Mouse (Mus musculus): ENCODE data around the gene Fzd10. TPM values are rescaled to one million over a fixed set of nuclear protein-coding genes. Genes with fewer than 3 reads are reported as not detected.

Gene Fzd10
- total RNA-seq, 2 experiments from 2014 or later: 0.12 to 0.54 TPM

GRCm38 (mm10) chr5:128599365-128600071, 1.1 kb upstream of the Fzd10 start:
- no peak for DNase-seq
- intact Hi-C loops (cut with DNase I): no loop called here

- intact Hi-C loops (cut with DNase I): no loop called here
- DNase-seq: no peak
These were observed 684 bp downstream of the Fzd10 start for GRCm38 (mm10) chr5:128601036-128602019.

DNA sequence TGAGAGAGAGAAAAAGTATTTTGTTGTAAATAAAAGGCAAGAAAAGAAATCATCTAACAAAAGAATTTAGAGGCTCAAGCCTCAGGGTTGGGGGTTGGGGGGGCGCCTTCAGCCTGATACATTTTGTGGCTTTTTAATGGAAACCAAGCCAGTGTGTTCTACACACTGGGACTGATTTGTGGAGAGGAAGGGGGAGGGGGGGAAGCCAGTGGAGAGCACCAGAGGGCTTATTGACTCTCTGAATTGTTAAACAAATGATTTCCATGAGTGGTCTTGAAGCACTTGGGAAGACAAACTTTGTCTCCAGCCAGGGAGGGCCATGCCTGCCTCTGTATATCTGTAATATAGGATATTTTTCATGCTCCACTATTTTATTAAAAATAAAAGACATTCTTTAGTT, 3.0 kb downstream of the Fzd10 start:
- intact Hi-C loops (cut with DNase I): no loop called here
- DNase-seq: no peak

GRCm38 (mm10) chr5:128606596-128606995, 6.0 kb downstream of the Fzd10 start:
- no peak for DNase-seq
- intact Hi-C loops (cut with DNase I): no loop called here

DNA sequence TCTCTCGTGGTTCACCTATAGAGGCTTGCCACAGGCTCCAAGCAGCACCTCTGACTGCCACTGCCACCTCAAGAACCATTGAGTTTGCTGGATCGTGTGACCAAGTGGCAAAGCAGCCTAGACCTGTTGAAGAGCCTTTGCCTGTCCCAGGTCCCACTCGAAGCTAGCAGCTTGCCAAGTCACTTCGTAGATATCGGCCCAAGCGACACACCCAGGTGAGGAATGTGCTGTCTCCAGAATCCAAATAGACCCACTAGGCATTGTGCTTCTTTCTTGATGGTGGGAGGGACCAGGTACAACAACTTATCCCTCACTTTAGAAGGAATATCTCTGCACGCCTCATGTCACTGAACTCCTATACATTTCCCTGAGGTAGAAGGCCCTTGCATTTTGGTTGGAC, 8.4 kb downstream of the Fzd10 start:
- intact Hi-C loops (cut with DNase I): no loop called here
- no peak for DNase-seq

GRCm38 (mm10) chr5:128617621-128618020, 17.0 kb downstream of the Fzd10 start:
- DNase-seq: no peak
- intact Hi-C loops (cut with DNase I): no loop called here

- intact Hi-C loops (cut with DNase I): no loop called here
- DNase-seq: no peak
These were observed 19.3 kb downstream of the Fzd10 start for GRCm38 (mm10) chr5:128619987-128620386.

GRCm38 (mm10) chr5:128620408-128620807, 19.8 kb downstream of the Fzd10 start:
- intact Hi-C loops (cut with DNase I): no loop called here
- no peak for DNase-seq

- no peak for DNase-seq
- intact Hi-C loops (cut with DNase I): no loop called here
These were observed 27.1 kb downstream of the Fzd10 start for GRCm38 (mm10) chr5:128627763-128628162.

- DNase-seq: no peak
- intact Hi-C loops (cut with DNase I): no loop called here
These were observed 36.0 kb downstream of the Fzd10 start for GRCm38 (mm10) chr5:128636648-128637047.

DNA sequence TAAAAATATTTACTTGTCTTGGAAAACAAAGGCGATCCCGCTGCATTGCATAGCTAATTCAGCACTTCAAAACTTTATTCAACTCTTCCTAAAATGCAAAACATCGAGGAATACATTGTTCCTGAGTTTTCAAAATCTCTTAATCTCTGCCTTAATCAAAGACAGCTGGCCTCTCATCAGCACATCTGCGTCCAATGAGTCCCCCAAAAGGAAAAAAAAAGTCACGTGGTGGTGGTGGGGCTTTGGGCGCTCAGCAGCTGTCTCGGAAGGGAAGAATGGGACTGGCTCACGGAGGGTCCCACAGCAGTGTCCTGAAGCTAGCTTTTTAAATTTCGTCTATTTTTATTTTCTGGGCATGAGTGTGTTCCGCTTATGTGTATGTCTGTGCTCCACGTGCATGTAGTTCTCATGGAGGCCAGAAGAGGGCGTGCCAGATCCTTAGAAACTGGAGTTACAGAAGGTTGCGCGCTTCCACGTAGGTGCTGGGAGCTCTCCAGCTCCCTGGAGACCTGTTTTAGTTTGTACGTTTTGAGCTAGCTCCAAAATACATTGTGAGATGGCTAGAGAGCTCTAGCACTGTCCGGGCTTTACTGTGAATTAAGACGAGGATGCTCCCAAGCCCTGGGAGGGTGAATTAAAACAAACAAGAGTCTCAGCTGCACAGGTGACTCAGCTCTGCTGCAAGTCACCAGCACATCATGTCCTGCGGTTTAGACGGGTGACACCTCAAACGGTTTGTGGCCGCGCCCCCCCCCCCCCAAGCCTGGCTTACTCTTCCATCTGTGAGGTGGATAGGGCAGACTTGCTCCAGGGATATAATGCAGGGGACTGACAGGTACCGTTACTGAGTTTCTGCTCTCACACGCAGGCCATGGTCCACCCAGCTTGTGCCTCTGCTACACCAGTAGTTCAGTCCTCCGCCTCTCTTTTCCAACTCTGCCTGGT, 36.7 kb downstream of the Fzd10 start:
- DNase-seq: no peak
- intact Hi-C loops (cut with DNase I): no loop called here

DNA sequence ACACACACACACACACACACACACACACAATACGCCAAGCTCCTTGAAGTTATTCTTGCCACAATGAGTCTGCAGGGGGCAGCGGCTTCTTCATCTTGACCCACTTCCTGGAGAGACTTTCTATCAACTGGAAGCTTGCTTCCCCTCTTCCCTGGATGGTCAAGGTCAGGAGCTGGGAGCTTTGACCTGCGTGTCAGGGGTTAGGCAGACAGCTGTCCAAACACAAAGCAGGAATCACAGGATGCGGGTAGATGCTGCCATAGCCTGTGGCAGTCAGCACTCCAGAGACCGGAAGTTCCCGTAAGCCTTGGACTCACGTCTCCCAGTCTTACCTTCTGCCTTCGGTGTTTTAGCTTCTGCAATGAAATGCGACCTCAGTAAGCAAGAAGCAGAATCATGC, 38.1 kb downstream of the Fzd10 start:
- intact Hi-C loops (cut with DNase I): no loop called here

DNA sequence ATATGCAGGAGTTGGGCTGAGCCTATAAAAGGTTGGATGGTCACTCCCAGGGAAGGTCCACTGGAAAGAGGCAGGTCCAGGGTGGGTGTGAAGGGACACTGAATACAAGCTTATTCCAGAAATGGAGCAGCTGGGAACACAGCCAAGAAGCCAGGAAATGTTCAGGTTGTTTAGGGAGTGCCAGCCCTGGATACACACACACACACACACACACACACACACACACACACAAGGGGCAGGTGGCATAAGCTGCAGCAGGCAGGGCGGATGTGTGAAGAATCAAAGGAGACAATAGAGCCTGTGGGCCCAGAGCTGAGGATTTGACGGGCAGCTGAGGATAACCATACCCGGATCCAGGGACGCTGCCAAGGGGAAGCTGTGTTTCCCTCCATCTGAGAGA, 42.4 kb downstream of the Fzd10 start:
- intact Hi-C loops (cut with DNase I): no loop called here
- no peak for DNase-seq

More for the DNA sequence above, 38.1 kb downstream of the Fzd10 start:
- no peak for DNase-seq

DNA sequence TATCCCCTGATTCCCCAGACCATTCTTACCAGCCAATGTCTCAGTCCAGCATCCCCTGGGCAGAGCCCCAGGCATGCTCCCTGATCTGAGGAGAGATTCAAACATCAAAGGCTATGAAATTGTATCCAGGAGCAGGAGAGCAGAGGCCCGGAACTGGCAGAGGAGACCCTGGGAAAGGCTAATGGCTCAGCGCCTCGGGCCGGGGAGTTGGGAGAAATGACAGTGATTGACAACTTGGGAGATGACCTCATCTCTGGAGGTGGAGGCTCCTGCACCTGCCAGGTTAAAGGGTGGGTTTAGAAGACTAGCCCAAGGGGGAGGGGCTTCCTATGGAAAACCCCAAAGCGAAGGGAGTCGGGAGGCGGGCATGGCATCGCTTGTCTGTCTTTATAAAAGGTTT, 45.1 kb downstream of the Fzd10 start:
- no peak for DNase-seq
- intact Hi-C loops (cut with DNase I): no loop called here

- no peak for DNase-seq
- intact Hi-C loops (cut with DNase I): no loop called here
These were observed 45.6 kb downstream of the Fzd10 start for GRCm38 (mm10) chr5:128646286-128646685.

- DNase-seq: no peak
- intact Hi-C loops (cut with DNase I): no loop called here
These were observed 46.6 kb downstream of the Fzd10 start for GRCm38 (mm10) chr5:128647221-128647730.

- no peak for DNase-seq
- intact Hi-C loops (cut with DNase I): no loop called here
These were observed 48.8 kb downstream of the Fzd10 start for GRCm38 (mm10) chr5:128649336-128649897.
